Mouse (Mus musculus) retina, adult 2 months (tissue): Measurements from ENCODE around the gene Tmem106b.
A peak's percentile ranks its signal among the peaks of the same experiment; 100 is the strongest.

Experiments
- DNase-seq: peaks from one replicate; pipeline ENCODE4 v3.0.0-alpha.2; 2012; ENCODE audit warnings: low read depth, low spot score

The Tmem106b gene

DNA sequence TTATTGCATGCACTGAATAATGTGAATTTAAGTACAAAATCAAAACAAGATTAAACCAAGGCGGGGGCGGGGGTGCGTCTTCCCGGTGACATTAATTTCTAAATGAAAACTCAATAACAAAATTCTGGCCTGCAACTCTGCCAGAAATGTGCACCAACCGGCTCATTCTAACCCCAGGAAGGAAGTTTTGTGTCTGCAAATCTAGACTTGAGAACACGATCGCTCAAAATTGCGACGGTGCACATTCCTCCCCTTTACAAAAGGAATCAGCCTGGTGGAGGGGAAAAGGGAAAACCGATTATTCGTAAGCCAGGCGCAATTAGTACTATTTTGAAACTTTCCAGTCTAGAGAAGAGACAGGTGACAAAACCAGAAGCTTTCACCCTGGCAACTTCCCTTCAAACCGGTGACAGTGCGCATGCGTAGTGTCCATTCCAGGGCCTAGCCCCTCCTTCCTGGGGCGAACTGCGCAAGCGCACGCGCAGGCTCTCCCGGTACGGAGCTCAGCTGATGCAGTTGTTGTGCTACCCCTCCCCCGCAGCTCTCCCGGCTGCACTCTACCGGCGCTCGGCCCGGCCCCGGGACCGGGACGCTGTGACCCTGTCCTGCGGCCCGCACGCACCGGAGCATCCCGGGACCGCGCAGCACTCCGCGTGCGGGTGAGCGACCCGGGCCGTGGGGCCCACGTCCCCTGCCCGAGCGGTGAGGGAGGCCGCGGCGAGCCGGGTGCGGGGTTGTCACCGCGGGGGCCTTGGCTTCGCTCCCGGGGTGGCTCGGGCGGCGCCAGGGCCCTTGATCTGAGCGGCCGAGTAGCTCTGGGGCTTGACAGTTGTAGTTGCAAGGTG lies at the start of gene Tmem106b:
Gene Tmem106b (plus strand): TSS at position 458 of the 845 bp plus-strand sequence.
- DNase-seq: peak; percentile 95

DNA sequence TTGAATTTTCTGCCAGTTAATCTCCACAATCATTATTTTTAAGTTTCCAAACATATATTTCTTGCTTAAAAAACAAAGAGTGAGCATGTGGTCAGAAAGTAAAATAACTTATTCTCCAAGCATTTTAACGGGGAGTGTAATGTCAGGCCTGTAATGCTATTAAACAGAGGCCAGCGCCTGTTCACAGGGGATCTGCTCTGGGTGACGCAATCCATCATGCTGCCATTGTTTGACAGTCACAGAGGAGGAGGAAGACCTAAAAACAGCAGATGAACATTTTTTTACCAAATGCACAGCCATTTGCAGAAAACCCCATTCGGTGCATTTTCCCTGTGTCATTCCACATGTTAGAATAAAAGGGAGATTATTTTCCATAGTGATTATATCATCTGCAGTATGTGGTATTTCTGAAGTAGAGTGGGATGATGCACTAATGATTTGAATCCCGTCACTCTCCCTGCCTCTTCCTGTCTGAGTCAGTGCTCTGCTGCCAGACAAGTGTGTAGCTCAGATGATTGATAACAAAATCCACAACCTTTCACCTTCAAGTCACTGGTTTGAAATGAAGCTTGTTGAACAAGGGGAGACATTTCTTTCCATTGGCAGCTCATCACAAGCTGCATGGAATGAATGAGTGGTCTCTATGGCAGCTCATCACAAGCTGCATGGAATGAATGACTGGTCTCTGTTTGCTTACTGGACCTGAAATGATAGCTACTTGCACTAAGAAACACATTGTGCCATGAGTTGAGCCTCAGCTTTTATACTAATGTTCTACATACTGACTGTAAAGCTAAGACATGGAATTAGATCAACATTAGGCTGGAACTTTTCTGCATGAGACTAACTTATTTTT lies 48.1 kb upstream of the Tmem106b start:
- no peak for DNase-seq

DNA sequence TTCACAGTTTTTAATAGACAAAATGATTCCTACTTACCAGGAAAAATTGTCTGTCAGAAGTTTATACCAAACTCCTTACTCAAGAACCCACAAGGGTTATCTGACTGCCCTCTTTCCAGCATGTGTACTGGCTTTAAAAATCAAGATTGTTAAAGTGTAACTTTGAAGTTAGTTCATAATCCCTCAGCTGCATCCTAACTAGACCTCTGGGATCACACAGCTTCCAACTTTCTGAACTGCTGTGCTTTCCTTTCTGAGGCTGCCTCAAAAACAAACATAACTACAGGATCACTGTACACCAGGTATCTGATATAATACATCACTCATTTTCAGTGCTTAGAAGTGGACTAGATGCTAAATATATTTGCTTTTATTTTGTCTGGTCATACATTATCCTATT lies 39.0 kb upstream of the Tmem106b start:
- no peak for DNase-seq

DNA sequence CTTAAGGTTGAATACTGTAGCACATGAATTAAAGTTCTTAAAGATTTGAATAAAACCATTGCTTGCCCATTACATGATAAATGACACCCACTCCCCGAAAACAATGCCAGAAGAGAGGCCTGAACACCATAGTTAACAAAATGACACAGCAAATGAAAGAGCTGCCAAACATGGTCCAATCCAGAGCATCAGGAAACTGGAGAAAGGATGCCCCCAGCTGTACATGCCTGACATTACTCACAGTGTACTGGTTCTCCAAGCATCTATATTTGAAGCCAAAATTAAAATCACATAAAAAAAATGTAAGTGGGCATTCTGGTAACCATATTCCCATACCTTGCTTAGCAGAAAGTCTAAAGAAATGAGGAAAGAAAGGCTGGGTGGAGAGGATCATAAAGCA lies 38.6 kb upstream of the Tmem106b start:
- DNase-seq: no peak

DNA sequence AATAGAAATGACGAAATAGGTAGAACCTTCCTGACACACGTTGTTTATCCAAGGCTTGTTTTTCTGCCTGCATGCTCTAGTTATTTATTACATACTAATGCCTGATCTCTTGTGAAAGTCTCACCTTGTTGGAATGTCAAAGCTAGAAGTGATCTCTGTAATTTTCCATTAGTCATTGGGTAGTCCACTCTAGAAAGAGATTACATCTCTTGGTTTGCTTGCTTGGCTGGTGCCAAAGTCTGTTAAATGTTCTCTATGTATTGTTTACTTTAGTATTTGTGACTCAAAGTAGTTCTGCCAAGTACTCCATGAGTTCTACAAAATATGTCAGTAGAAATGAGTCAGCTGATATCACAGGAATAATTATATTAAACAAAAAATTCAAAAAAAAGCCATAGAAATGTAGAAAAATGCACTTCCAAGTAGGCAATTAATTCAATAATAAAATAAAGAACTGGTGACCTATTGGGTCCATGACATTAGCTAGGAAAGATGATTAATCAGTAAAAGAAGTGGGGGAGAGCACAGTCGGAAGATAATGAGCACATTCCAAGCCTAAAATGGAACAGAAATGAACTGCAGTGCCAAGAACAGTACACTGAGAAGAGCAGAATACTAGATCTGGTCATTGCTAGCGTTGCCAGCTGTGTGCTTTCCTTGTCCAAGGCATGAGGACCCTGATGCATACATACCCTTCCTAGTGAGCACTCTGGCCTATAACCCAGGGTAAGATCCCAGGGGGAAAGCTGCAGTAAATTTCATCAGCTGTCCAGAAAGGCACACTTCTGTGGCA lies 17.0 kb upstream of the Tmem106b start:
- no peak for DNase-seq

DNA sequence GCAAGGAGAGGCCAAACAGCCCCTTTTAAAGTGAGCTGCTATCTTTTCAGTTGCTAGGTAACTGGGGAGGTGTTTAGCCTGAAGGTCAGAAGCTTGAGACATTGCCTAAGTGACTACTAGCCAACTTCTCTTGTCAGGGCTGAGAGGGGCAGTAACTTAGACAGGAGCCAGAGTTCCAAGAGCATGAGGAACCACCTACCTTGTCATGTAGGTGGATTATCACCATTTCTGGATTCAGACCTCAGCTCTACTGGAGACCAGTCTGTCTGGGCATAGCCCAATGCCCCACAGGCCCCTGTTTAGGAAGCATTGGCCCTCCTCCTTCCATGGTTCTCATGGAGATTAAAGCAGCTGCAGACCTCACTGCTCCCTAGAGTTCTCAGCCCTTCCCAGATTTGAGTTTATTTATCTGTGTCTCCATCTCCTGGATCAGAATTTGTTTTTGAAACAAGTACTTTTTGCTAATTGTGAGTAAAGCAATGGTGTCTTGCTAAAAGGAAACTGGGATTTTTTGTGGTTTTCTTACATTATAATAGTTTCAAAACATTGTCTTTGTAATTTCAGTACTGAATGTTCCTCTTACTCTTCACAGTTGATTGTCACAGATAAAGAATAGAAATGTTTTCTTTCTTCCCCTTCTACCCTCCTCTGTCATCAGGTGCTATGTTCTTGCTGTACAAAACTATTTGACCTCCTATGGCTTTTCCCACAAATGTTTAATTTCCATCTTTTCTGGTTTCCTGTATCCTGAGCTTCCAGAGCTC lies 8.1 kb upstream of the Tmem106b start:
- DNase-seq: no peak

DNA sequence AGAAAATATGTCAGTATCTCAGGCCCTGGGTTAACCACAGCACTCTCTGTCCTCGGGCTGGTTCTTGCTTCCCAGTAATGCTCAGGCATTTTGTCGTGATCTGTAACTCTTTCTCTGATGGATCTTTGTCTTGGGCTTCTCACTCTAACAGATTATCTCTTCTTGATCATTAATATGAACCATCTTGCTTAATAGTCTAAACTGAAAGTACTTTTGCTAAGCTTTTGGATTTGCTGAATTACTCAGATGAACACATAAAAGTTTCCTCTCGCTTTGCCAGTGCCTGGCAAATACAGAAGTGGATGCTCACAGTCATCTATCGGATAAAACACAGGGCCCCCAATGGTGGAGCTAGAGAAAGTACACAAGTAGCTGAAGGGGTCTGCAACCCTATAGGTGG lies 7.5 kb upstream of the Tmem106b start:
- no peak for DNase-seq

DNA sequence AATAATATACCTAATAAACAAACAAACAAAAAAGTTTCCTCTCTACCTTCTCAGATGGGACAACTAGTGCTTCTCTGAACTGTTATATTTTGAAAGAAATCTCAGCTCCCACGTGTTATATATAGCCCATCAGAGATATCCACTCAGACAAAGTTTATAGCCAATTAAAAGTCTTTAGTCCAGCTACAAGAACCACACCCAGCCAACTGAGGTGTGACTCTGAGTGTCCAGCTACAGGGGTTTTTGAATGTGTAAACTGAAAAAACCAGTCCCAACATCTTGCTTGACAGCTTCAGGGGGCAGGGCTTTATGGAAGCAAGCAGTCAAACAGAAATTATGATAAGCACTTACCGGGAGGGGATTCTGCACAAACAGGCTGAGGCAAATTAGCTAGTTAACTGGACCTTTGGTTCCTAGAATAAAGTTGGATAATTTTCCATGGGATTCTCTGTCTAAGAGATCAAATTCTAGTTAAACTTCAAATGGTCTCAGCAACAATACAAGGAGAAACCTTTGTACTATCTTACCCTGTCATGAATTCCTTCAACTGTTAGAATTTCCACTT lies 6.8 kb upstream of the Tmem106b start:
- DNase-seq: no peak

DNA sequence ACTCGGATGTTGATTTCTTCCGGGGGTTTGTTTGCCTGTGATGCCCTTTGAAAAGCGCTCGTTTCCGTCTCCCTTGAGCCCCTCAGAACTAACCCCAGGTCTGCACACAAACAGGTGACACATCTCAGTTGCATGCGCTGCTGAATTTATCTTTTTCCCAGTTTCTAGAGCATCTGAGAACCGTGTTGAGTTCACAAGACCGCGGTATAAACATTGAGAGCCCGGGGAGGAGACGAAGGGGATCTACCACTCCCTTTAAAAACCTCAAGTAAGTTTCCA lies 527 bp downstream of the Tmem106b start:
- no peak for DNase-seq

DNA sequence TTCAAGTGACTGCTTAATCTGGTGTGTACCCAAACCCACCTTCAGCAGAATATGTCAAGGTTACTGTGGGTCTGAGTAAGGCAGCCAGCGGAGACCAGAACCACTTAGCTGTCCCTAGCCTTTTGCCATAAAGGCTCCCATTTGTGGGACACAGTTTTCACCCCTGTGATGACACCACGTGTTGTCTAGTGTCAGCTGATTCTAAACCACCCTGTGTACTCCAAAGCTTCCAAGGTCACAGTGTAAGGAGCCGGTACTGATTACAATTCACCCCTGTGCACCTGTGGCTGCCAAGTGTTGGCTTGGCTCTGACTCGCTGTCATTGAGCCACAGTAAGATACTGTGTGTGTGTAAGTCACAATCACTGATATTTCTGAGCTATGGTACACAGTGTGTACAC lies 926 bp downstream of the Tmem106b start:
- no peak for DNase-seq

DNA sequence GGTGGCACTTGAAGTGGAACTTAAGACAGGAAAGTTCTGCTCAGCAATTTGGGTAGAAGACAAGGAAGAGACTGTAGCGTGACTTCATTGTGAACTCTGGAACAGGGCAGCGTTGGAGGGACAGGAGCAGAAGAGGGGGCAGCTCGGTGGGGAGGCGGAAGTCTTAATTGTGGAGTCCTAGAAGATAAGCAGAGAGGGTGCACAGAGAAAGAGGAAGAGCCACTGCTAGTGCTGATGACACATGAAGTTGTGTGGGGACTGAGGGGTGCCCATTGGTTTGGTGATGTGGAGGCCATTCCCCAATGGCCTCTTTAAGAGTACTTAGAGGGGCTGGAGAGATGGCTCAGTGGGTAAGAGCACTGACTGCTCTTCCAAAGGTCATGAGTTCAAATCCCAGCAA lies 3.5 kb downstream of the Tmem106b start:
- DNase-seq: no peak

DNA sequence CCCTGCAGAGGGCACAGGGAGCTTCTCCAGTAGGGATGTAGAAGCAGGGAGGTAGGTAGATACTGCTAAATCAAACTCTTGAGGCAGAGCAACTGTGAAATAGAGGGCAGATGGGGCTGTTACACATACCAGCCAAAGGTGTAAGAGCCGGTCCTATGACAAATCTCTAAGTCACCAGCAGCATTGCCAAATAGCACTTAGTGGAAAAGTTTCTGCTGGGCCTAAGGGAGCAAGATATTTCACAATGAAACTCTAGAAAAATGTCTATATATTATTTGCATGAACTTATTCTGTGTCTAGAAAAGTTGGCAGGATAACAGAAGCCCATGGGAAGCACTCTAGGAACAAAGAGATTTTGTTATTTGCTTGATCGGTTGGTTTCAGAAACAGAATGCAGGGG lies 4.3 kb downstream of the Tmem106b start:
- no peak for DNase-seq

DNA sequence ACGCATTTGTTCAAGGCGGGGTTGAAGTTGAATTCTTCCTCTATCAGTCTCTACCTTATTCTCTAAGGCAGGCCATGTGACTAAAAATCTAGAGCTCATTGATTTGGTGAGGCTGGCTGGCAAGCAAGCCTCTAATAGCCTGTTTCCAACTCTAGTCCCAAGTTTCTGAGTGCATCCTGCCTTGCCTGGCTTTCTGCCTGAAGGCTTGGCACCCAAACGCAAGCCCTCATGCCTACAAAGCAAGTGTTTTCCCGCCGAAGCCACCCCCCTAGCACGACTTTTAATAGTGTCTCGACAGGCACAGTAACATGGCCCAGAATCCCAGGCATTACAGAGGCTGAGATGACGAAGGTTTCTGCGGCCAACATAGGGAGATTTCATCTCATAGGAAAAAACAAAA lies 13.3 kb downstream of the Tmem106b start:
- no peak for DNase-seq

DNA sequence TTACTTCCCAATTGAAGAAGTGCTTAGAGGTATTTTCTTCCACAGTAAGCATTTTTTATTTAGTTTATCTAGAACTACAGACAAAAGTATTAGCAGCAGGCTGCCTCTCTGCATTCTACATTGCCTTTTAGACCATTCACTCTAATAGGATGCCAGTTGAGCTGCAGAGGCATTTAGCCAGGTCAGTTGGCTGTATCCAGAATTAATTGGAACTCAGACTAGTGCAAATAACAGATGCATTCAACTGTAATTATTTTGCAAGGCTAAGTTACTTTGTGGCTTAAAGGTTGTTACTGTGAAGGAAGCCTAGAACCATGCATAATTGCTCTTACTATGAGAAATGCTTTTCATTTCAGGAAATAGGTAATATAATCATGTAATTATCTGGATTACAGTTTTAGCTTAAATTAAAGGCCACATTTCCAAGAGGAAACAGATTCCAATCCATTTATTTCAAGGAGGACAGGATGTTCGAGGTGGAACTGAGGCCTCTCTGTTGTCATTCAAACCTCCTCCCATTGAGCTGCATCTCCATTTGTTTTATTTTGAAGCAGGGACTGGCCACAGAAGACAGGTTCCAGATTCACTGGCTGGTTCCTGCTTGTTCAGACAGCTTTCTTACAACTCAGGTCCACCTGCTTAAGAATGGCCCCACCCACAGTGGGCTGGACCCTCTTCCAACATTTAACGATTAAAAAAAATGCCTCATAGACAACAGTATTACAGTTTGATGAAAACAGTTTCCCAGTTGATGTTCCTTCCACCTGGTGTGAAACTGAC lies 27.3 kb downstream of the Tmem106b start:
- no peak for DNase-seq

DNA sequence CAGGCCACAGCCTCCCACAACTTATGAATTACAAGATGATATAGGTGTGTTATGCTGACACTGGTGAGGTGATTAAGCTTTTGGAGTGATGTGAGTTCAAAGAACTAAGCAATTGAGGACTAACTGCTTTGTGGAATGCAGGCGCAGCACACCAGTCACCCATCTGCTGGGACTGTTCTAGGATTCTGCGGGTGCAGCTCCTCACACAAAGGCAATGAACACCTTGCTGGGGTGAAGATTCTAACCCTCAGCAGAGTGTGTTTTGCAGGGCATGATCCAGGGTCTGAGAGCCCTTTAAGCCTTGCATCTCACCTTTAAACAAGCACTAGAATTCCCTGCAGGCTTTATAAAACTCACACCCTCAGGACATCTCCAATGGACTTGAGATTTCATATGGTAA lies 30.6 kb downstream of the Tmem106b start:
- DNase-seq: no peak

DNA sequence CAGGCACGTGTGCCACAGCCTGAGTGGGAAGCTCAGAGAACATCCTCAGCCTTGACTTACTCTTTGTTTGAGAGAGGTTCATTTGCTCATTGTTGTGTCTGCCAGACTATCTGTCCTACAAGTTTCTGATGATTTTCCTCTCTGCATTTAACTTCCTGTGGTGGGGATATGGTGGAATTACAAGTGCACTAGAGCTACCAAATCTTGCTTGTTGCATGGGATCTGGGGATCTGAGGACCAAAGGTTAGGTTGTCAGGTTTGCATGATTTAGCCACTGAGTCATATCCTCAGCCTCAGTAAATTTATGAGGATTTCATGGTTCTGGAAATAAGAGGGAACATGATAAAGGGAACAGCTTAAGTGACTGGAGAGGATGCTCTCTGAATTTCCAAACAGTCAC lies 39.1 kb downstream of the Tmem106b start:
- no peak for DNase-seq

DNA sequence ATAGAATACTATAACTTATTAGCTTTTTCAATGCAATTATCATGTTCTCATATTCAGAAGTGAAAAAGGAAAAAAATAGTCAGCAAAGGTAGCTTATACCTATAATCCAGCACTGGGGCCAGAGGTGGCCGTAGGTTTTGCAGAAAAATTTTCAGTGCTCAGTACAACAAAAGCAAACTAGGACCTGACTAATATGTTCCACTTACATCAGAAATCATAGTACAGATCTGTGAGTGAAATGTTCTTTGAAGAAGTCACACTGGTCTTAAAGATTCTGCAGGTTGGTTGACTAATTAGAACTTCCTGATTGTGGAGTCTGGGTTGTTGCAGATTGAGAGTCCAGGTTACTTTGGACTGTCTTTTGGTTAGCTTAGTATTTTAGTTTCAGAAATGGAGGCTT lies 67.7 kb downstream of the Tmem106b start:
- no peak for DNase-seq
